Mouse (Mus musculus): ENCODE data around the gene Kif13a. TPM values are rescaled to one million over a fixed set of nuclear protein-coding genes. Genes with fewer than 3 reads are reported as not detected.
A peak's percentile ranks its signal among the peaks of the same experiment; 100 is the strongest.

The Kif13a gene
- polyA plus RNA-seq, 1 experiment from 2014 or later = 13.5 TPM

DNA sequence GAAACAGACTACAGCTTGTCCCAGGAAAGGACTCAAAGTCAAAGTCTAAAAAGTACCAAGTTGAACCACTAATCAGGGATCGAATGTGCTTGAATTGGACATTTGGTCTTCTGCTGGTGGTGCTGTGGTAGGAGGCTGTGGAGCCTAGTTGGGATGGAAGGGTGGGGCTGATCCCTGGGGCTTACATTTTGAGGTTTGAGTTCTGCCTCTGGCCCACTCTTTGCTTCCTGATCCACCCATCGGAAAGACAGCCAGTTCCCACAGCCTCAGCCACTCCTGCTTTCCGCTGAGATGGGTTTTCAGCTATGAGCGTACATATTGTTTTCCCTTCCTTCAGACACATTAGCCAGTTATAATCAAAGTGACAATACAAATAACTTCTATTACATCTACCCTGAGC lies 106.4 kb downstream of the Kif13a start:
- H3K27me3 ChIP-seq (ENCODE audit: control insufficient read depth, insufficient read depth, low read length) = no peaks in the 10 kb centered on the region
- H3K4me1 ChIP-seq (replicated peaks; ENCODE audit: control insufficient read depth, insufficient read depth) = no peaks in the 10 kb centered on the region
- 98% methylated on average over 4 of the region's 4 CpGs for WGBS
- H3K9me3 ChIP-seq (ENCODE audit: control insufficient read depth, low read length) = no peaks in the 10 kb centered on the region
- no peak overlapping the region for H3K4me3 ChIP-seq (ENCODE audit: low read depth, low read length)
- no peak overlapping the region for H3K9ac ChIP-seq (ENCODE audit: low read length)
- no peak overlapping the region for H3K27ac ChIP-seq (replicated peaks)
- ATAC-seq (ENCODE audit: low FRiP score, low TSS enrichment) (no peak), DNase-seq (ENCODE audit: low spot score) (no peak)
- H3K36me3 ChIP-seq (ENCODE audit: control insufficient read depth, insufficient read depth, low read length) = peaks cover 13% of the 10 kb centered on the region; the same call in 1 of the 2 replicates
- TF ChIP-seq EP300 (optimal IDR thresholded peaks at IDR 0.05) (no peak), CTCF (IDR thresholded peaks at IDR 0.05; ENCODE audit: low read depth) (no peak)
- no peak overlapping the region for H3K4me2 ChIP-seq (replicated peaks; ENCODE audit: low read depth)

DNA sequence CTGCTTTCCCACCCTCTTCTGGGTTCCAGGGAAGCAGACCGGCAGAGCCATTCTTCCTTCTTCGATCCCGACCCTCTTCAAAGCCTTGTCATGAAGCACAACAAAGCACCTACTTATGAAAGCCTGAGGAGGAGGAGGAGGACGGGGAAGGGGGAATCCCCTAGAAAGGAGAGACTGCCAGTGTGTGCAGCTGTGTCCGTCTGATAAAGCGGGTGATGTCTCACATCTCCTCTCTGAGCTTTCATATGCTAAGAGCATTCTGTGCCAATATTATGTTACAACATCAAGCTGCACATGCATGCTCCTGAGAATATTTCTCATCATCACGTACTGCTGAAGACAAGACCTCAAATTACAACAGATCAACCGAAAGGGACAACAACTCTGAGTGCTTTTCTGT lies 107.5 kb downstream of the Kif13a start:
- Histone ChIP-seq H3K4me3 (ENCODE audit: low read depth, low read length) (no peak overlapping the region), H3K27ac (replicated peaks) (no peak overlapping the region), H3K27me3 (ENCODE audit: control insufficient read depth, insufficient read depth, low read length) (no peaks in the 10 kb centered on the region), H3K4me2 (replicated peaks; ENCODE audit: low read depth) (no peak overlapping the region), H3K36me3 (ENCODE audit: control insufficient read depth, insufficient read depth, low read length) (peaks cover 13% of the 10 kb centered on the region; the same call in 1 of the 2 replicates), H3K9me3 (ENCODE audit: control insufficient read depth, low read length) (no peaks in the 10 kb centered on the region), H3K4me1 (replicated peaks; ENCODE audit: control insufficient read depth, insufficient read depth) (no peaks in the 10 kb centered on the region), H3K9ac (ENCODE audit: low read length) (no peak overlapping the region)
- no peak for TF ChIP-seq CTCF (IDR thresholded peaks at IDR 0.05; ENCODE audit: low read depth)
- no peak for TF ChIP-seq EP300 (optimal IDR thresholded peaks at IDR 0.05)
- WGBS = 86% methylated on average over 8 of the region's 8 CpGs
- DNase-seq (ENCODE audit: low spot score) (no peak), ATAC-seq (ENCODE audit: low FRiP score, low TSS enrichment) (no peak)

DNA sequence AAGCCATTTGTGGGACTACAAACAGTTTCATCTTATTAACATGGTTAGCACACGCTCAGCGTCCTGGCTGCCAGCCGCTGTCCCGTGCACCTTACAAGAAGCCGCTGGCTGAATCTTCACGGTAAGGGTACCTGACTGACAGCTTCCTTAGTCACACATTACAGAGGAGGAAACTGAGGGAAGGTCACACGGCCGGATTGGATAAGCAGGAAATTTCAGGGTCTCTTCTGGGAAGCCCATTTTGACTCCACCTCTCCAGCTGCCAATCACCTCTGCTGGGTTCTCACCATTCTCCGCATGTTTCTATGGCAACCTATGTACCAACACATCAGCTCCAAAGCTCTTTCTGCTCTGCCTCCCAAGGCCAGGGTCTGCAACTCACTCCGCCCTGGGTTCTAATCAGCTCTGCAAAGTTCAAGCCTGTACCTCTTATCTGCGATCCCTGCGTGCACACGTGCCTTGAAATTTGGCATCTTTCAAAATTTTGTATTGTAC lies 109.9 kb downstream of the Kif13a start:
- WGBS = 56% methylated on average over 13 of the region's 13 CpGs
- no peak overlapping the region for H3K9ac ChIP-seq (ENCODE audit: low read length)
- H3K36me3 ChIP-seq (ENCODE audit: control insufficient read depth, insufficient read depth, low read length) = peaks cover 8% of the 10 kb centered on the region
- no peak for ATAC-seq (ENCODE audit: low FRiP score, low TSS enrichment)
- no peak overlapping the region for H3K4me2 ChIP-seq (replicated peaks; ENCODE audit: low read depth)
- no peak for TF ChIP-seq CTCF (IDR thresholded peaks at IDR 0.05; ENCODE audit: low read depth)
- TF ChIP-seq EP300 (optimal IDR thresholded peaks at IDR 0.05) = no peak
- H3K9me3 ChIP-seq (ENCODE audit: control insufficient read depth, low read length) = no peaks in the 10 kb centered on the region
- no peaks in the 10 kb centered on the region for H3K4me1 ChIP-seq (replicated peaks; ENCODE audit: control insufficient read depth, insufficient read depth)
- H3K4me3 ChIP-seq (ENCODE audit: low read depth, low read length) = no peak overlapping the region
- no peak for DNase-seq (ENCODE audit: low spot score)
- H3K27ac ChIP-seq (replicated peaks) = no peak overlapping the region
- H3K27me3 ChIP-seq (ENCODE audit: control insufficient read depth, insufficient read depth, low read length) = no peaks in the 10 kb centered on the region

DNA sequence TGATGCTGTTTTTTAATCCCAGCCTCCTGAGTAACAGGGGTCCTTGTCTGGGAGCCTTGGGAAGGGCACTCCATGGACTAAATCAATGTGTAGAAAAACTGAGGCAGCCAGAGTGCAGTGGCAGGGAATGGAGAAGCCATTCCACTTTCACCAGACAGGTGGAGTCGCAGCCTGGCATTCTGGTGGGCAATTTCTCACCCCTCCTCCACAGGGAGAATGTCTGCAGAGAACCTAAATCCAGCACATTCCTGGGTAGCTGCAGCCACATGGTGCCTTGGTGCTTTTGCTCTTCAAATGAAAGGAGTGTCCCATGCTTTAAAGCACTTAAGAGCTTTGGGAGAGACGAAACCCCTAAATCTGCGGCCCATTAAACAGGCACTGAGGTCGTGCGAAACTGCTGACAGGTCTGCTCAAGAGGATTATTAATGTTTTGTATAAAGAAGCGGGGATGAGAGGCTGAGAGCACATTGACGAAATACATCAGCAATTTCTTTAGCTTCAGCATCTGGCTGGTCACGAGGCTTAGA lies 110.4 kb downstream of the Kif13a start:
- ATAC-seq (ENCODE audit: low FRiP score, low TSS enrichment) (no peak; the same call in 1 of the 2 replicates), DNase-seq (ENCODE audit: low spot score) (no peak)
- Histone ChIP-seq H3K36me3 (ENCODE audit: control insufficient read depth, insufficient read depth, low read length) (peaks cover 11% of the 10 kb centered on the region), H3K9me3 (ENCODE audit: control insufficient read depth, low read length) (no peaks in the 10 kb centered on the region), H3K4me3 (ENCODE audit: low read depth, low read length) (no peak overlapping the region), H3K27ac (replicated peaks) (no peak overlapping the region), H3K4me2 (replicated peaks; ENCODE audit: low read depth) (no peak overlapping the region), H3K4me1 (replicated peaks; ENCODE audit: control insufficient read depth, insufficient read depth) (no peaks in the 10 kb centered on the region), H3K9ac (ENCODE audit: low read length) (no peak overlapping the region), H3K27me3 (ENCODE audit: control insufficient read depth, insufficient read depth, low read length) (no peaks in the 10 kb centered on the region)
- 32% methylated on average over 8 of the region's 8 CpGs for WGBS
- TF ChIP-seq CTCF (IDR thresholded peaks at IDR 0.05; ENCODE audit: low read depth) = peak; percentile 34
- no peak for TF ChIP-seq EP300 (optimal IDR thresholded peaks at IDR 0.05)

DNA sequence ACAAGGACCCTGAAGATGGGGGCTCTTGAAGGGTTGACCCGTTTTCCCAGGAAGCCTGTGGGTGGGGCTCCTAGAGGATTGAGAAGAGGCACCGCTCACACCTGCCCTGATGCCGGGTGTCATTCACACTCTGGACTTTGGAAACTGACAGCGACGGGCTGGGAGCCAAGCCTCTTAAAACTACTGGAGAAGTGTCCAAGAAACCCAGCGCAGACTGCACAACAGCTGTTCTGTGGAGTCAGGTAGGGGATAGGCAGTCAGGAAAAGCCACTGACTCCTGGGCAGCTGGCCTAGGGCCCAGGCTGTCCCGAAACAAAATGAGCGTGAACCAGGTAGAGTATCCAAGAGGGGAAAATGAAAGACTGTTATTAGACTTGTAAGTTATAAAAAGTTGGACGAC lies 111.3 kb downstream of the Kif13a start:
- no peak for ATAC-seq (ENCODE audit: low FRiP score, low TSS enrichment)

DNA sequence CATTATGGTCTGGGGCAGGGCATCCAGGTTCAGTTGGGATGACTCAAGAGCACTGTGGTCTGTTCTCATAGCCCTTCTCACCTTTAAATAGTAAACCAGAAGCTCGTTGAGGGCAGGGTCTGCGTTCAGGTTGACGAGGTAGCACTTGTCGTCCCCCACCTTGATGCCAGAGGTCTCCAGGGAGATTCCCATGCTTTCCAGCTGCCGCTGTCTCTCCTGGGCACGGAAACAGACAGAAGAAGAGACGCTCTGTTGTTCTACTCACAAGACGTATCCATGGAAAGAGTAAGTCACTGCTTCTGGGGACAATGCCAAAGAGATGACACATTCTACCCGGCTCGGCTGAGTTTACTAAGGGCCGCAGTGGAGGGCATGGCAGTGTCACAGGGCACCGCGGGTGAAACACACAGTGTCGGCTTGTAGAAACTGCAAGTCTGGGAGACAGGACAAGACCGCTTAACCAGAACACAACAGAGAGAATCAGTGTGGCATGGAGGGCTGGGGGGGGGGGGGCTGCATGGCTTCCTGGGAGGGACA lies 117.0 kb downstream of the Kif13a start:
- Histone ChIP-seq H3K4me2 (replicated peaks; ENCODE audit: low read depth) (no peak overlapping the region), H3K4me3 (ENCODE audit: low read depth, low read length) (no peak overlapping the region), H3K36me3 (ENCODE audit: control insufficient read depth, insufficient read depth, low read length) (peaks cover 17% of the 10 kb centered on the region), H3K9me3 (ENCODE audit: control insufficient read depth, low read length) (no peaks in the 10 kb centered on the region), H3K27ac (replicated peaks) (no peak overlapping the region), H3K4me1 (replicated peaks; ENCODE audit: control insufficient read depth, insufficient read depth) (no peaks in the 10 kb centered on the region), H3K27me3 (ENCODE audit: control insufficient read depth, insufficient read depth, low read length) (no peaks in the 10 kb centered on the region), H3K9ac (ENCODE audit: low read length) (no peak overlapping the region)
- no peak for DNase-seq (ENCODE audit: low spot score)
- peak; percentile 51; the same call in 1 of the 2 replicates for ATAC-seq (ENCODE audit: low FRiP score, low TSS enrichment)
- WGBS = 79% methylated on average over 15 of the region's 15 CpGs
- TF ChIP-seq EP300 (optimal IDR thresholded peaks at IDR 0.05) = no peak
- TF ChIP-seq CTCF (IDR thresholded peaks at IDR 0.05; ENCODE audit: low read depth) = no peak

More for the DNA sequence above, 111.3 kb downstream of the Kif13a start:
- TF ChIP-seq CTCF (IDR thresholded peaks at IDR 0.05; ENCODE audit: low read depth) = no peak
- TF ChIP-seq EP300 (optimal IDR thresholded peaks at IDR 0.05) = no peak
- Histone ChIP-seq H3K9me3 (ENCODE audit: control insufficient read depth, low read length) (no peaks in the 10 kb centered on the region), H3K9ac (ENCODE audit: low read length) (no peak overlapping the region), H3K27ac (replicated peaks) (no peak overlapping the region), H3K4me2 (replicated peaks; ENCODE audit: low read depth) (no peak overlapping the region), H3K36me3 (ENCODE audit: control insufficient read depth, insufficient read depth, low read length) (peaks cover 13% of the 10 kb centered on the region), H3K4me1 (replicated peaks; ENCODE audit: control insufficient read depth, insufficient read depth) (no peaks in the 10 kb centered on the region), H3K4me3 (ENCODE audit: low read depth, low read length) (no peak overlapping the region), H3K27me3 (ENCODE audit: control insufficient read depth, insufficient read depth, low read length) (no peaks in the 10 kb centered on the region)
- WGBS = 63% methylated on average over 9 of the region's 9 CpGs
- no peak for DNase-seq (ENCODE audit: low spot score)
